Mouse (Mus musculus): ENCODE measurements around the gene Acot12.

Gene Acot12

GRCm38 (mm10) chr13:91826066-91826465 is 84.8 kb downstream of the Acot12 start:
- no peak for DNase-seq (ENCODE audit: low spot score)

DNA sequence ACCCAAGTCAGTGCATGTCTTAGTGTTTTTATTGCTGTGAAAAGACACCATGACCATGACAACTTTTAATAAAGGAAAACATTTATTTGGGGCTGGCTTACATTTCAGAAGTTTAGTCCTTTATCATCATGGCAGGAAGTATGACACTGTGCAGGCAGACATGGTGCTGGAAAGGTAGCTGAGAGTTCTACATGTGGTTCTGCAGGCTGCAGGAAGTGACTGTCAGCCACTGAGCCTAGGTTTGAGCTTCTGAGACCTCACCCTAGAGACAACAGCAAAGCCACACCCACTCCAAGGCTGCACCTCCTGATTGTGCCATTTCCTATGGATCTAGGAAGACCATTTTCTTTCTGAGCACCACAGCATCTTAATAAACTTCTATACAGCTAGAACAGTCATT is 86.6 kb downstream of the Acot12 start:
- DNase-seq (ENCODE audit: low spot score) = no peak
